ENCODE assay signal across 9 mouse cellular contexts in genomic region chr10:7590792-7591191, GRCm38 (mm10). TPM values are rescaled to one million over a fixed set of nuclear protein-coding genes. Genes with fewer than 3 reads are reported as not detected.
DNase-seq lines count a peak whose midpoint lies in the region; ATAC-seq lines count a peak whose summit lies in the region.
"Had no signal": no experiment of that assay in that cellular context is flagged by ENCODE, and none has a peak within 500 bp of the region (broad histone marks: within the 10 kb centered on the region; RNA-seq: fewer than 3 reads in every experiment).

No protein-coding gene starts in this region.

- H3K4me2 ChIP-seq in limb, embryonic 12.5 days: peak overlapping the region; percentile 100
- H3K4me2 ChIP-seq in stomach, embryonic 15.5 days: peak overlapping the region; percentile 100

- DNase-seq in cerebellum, postnatal 10 days: peak; percentile 32 to 53
- DNase-seq in cerebellum, postnatal 4 days (ENCODE audit: low spot score in 2 of 2): no peak
- no peak for DNase-seq in embryo, embryonic 11 days
- DNase-seq in left cerebral cortex, postnatal 25 days (ENCODE audit: low spot score in 2 of 2): no peak

- H3K27me3 ChIP-seq in megakaryocyte, embryonic 14.5 days (replicated peaks): peaks cover 39% of the 10 kb centered on the region
- peaks cover 34% of the 10 kb centered on the region for H3K27me3 ChIP-seq in limb, embryonic 12.5 days
- H3K27me3 ChIP-seq in stomach, embryonic 15.5 days (replicated peaks): peaks cover 5% of the 10 kb centered on the region; the same call in 1 of the 2 replicates

- WGBS in limb, embryonic 12.5 days: 8% methylated on average over 8 of the region's 8 CpGs
- 6% methylated on average over 8 of the region's 8 CpGs for WGBS in stomach, embryonic 15.5 days

- peaks cover 13% of the 10 kb centered on the region for H3K9me3 ChIP-seq in megakaryocyte, embryonic 14.5 days
- H3K9me3 ChIP-seq in limb, embryonic 12.5 days: no peaks in the 10 kb centered on the region
- H3K9me3 ChIP-seq in stomach, embryonic 15.5 days: no peaks in the 10 kb centered on the region

- H3K36me3 ChIP-seq in megakaryocyte, embryonic 14.5 days (replicated peaks; ENCODE audit: low read length): no peaks in the 10 kb centered on the region
- H3K36me3 ChIP-seq in limb, embryonic 12.5 days: no peaks in the 10 kb centered on the region
- H3K36me3 ChIP-seq in stomach, embryonic 15.5 days: no peaks in the 10 kb centered on the region

- H3K9ac ChIP-seq in limb, embryonic 12.5 days (replicated peaks): no peak overlapping the region
- H3K9ac ChIP-seq in stomach, embryonic 15.5 days: no peak overlapping the region

- peaks cover 25% of the 10 kb centered on the region for H3K4me1 ChIP-seq in megakaryocyte, embryonic 14.5 days
- H3K4me1 ChIP-seq in limb, embryonic 12.5 days (replicated peaks): peaks cover 9% of the 10 kb centered on the region
- peaks cover 9% of the 10 kb centered on the region for H3K4me1 ChIP-seq in stomach, embryonic 15.5 days

- no peak for ATAC-seq in megakaryocyte, adult 5-6 weeks (ENCODE audit: poor library complexity, severe bottlenecking)
- ATAC-seq in limb, embryonic 12.5 days (ENCODE audit: insufficient number of reproducible peaks, insufficient read depth, low FRiP score, low TSS enrichment, low read depth): no peak
- ATAC-seq in stomach, embryonic 15.5 days (ENCODE audit: insufficient read depth, low FRiP score, low read depth): no peak

- no peak overlapping the region for H3K27ac ChIP-seq in limb, embryonic 12.5 days
- H3K27ac ChIP-seq in stomach, embryonic 15.5 days: no peak overlapping the region
- H3K27ac ChIP-seq: macrophage had no signal

- intact Hi-C loops in left cerebral cortex, postnatal 25 days (cut with DNase I): no loop called here

- H3K4me3 ChIP-seq in megakaryocyte, embryonic 14.5 days (replicated peaks): peak overlapping the region; percentile 91
- H3K4me3 ChIP-seq in limb, embryonic 12.5 days (replicated peaks): peak overlapping the region; percentile 68
- peak overlapping the region; percentile 70 for H3K4me3 ChIP-seq in stomach, embryonic 15.5 days (replicated peaks)

RNA-seq across cellular contexts. Expression of gene Lrp11, which starts 1.2 kb away (rescaled TPM):
- polyA plus RNA-seq in megakaryocyte, embryonic 14.5 days (2012; ENCODE audit: insufficient read depth, low replicate concordance): 0.56 TPM in 1 of 2 replicates, not detected in the other
- 0.13 and 0.27 TPM in 2 replicates for total RNA-seq in megakaryocyte, adult 5-6 weeks (2015)
- total RNA-seq in megakaryocyte, adult 5-6 weeks (2017): 0.26 and 2.2 TPM in 2 replicates
- polyA plus RNA-seq in limb, embryonic 12.5 days (2016; fragmentation: Nextera tagmentation; extraction: Ambion mirVana): 1.1 and 1.3 TPM in 2 replicates
- polyA plus RNA-seq in stomach, embryonic 15.5 days (2015; fragmentation: Nextera tagmentation; extraction: Ambion mirVana): 5.6 and 6.2 TPM in 2 replicates
- total RNA-seq in left cerebral cortex, postnatal 25 days (2021): 100 to 1,000 TPM; 144 to 148 TPM

Comparison
In these comparisons a context has a peak if more than half of its experiments do, and no peak if none do; other contexts are left out.
1. DNase-seq: peak in cerebellum, postnatal 10 days (2 of 2); none in cerebellum, postnatal 4 days (0 of 2), embryo, embryonic 11 days (single experiment) and left cerebral cortex, postnatal 25 days (0 of 2).
2. Peak in every context shown above with its lines, with median percentiles within 50 percentile points of each other: H3K4me3 ChIP-seq.